Mouse (Mus musculus) kidney, postnatal 4 days (tissue): ENCODE results near the gene Apoe.
A peak's percentile ranks its signal among the peaks of the same experiment; 100 is the strongest.

Experiments
- DNase-seq, 2 experiments: peaks; one replicate each; pipeline ENCODE4 v3.0.0; 2021; ENCODE audit warnings: mixed read lengths in 2 of 2

Gene Apoe

GRCm38 (mm10) chr7:19664955-19665841 lies 33.8 kb downstream of the Apoe start, which contains the start of gene Clptm1:
Gene Clptm1 (minus strand): TSS chr7:19665033.
- DNase-seq, result peak; percentile 97 to 98

- no peak for DNase-seq
These were observed 34.5 kb downstream of the Apoe start for GRCm38 (mm10) chr7:19664455-19664954.

GRCm38 (mm10) chr7:19663940-19664339 lies 35.0 kb downstream of the Apoe start:
- DNase-seq, result no peak

- no peak for DNase-seq
These were observed 46.4 kb downstream of the Apoe start for GRCm38 (mm10) chr7:19652614-19653013.

- peak in 1 of 2 experiments; percentile 32 for DNase-seq
These were observed 47.8 kb downstream of the Apoe start for GRCm38 (mm10) chr7:19651063-19651786.
